Mouse (Mus musculus) adrenal gland, adult 10 weeks (tissue): ENCODE measurements around the gene Umad1. TPM values are rescaled to one million over a fixed set of nuclear protein-coding genes. Genes with fewer than 3 reads are reported as not detected.

Experiments used
- polyA plus RNA-seq: library from polyadenylated mRNA; stranded (reverse); fragments of 350-450 nt; fragmentation: Illumina TruSeq; extraction: RNeasy Lipid Tissue Mini Kit (QIAGEN cat#74804); gene quantifications from one replicate; pipeline ENCODE4 v1.2.3, GENCODE M21; 2014; ENCODE audit warnings: low read depth, low replicate concordance

Umad1 gene
- 36.6 TPM for polyA plus RNA-seq

GRCm38 (mm10) chr6:8259004-8259666 lies at the start of gene Umad1, which contains the start of the genes Rpa3 and Gm45062:
Umad1 (plus strand) TSS chr6:8259288.
Rpa3 (minus strand) TSS chr6:8259173.
Gm45062 (plus strand) TSS chr6:8259450.

Other genes with a start within 250 kb of the Umad1 start
- gene Col28a1, start 66.7 kb upstream of the Umad1 start, polyA plus RNA-seq: 2.4 TPM
- 39.0 TPM for gene Mios, start 50.1 kb upstream of the Umad1 start, polyA plus RNA-seq
- 46.8 TPM for gene Rpa3, start 115 bp upstream of the Umad1 start, polyA plus RNA-seq
- 28.7 TPM for gene Gm45062, start 162 bp downstream of the Umad1 start, polyA plus RNA-seq